20 mouse cellular contexts compared by ENCODE assay signal in the genomic region with DNA sequence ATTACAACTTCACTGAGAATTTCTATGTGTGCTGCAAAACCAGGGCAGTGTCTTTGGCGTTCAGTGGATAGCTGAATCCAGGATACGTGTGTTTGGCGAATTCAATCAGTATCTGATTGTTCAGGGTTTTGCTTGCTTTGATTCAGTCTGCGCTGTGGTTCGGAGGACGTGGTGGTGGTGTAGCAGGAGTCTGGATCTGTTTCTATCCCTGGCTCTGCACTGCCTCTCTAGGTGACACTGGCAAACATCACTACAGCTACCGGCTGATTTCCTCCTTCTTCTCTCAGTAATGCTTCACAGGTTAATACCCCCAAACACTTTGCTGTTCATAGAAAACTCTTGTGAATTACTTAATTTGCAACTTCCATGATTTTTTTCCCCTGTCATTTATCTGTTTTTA. TPM values are rescaled to one million over a fixed set of nuclear protein-coding genes. Genes with fewer than 3 reads are reported as not detected.
A peak's percentile ranks its signal among the peaks of the same experiment; 100 is the strongest.
DNase-seq lines count a peak whose midpoint lies in the region; ATAC-seq and TF ChIP-seq lines count a peak whose summit lies in the region.
"Had no signal": no experiment of that assay in that cellular context is flagged by ENCODE, and none has a peak within 500 bp of the region (broad histone marks: within the 10 kb centered on the region; RNA-seq: fewer than 3 reads in every experiment).

No protein-coding gene starts in this region.

- no peak for TF ChIP-seq POLR2A in olfactory bulb, adult 2 months (IDR thresholded peaks at IDR 0.05; ENCODE audit: insufficient read depth, low read depth, low read length)

- H3K36me3 ChIP-seq in hindbrain, postnatal 0 days (ENCODE audit: insufficient read depth, low read length), result no peaks in the 10 kb centered on the region
- H3K36me3 ChIP-seq: embryonic facial prominence, embryonic 10.5 days; embryonic facial prominence, embryonic 12.5 days; forebrain, embryonic 15.5 days had no signal

- H3K27ac ChIP-seq in layer of hippocampus, adult 2 months, result peak overlapping the region; percentile 28; the same call in 1 of the 2 replicates
- 0 out of 2 replicates have a peak overlapping the region, but pooled peaks have one; percentile 13 for H3K27ac ChIP-seq in olfactory bulb, adult 2 months (ENCODE audit: insufficient read depth, low read depth, low read length)
- H3K27ac ChIP-seq in hindbrain, postnatal 0 days, result no peak overlapping the region
- H3K27ac ChIP-seq: embryonic facial prominence, embryonic 10.5 days; embryonic facial prominence, embryonic 12.5 days; forebrain, embryonic 13.5 days; forebrain, embryonic 15.5 days had no signal

- ATAC-seq in frontal cortex, adult (ENCODE audit: low TSS enrichment), result peak; percentile 53
- ATAC-seq in hindbrain, postnatal 0 days, result no peak
- ATAC-seq: forebrain, embryonic 13.5 days; forebrain, embryonic 15.5 days; forebrain, postnatal 0 days had no signal

- TF ChIP-seq CTCF in layer of hippocampus, adult 2 months (conservative IDR thresholded peaks at IDR 0.05), result peak; percentile 44
- no peak for TF ChIP-seq CTCF in olfactory bulb, adult 2 months (IDR thresholded peaks at IDR 0.05; ENCODE audit: insufficient read depth, low read depth, low read length)
- TF ChIP-seq CTCF in hindbrain, postnatal 0 days (IDR thresholded peaks at IDR 0.05; ENCODE audit: low read depth), result no peak

- no peaks in the 10 kb centered on the region for H3K9me3 ChIP-seq in hindbrain, postnatal 0 days (ENCODE audit: low read length)
- H3K9me3 ChIP-seq: embryonic facial prominence, embryonic 10.5 days; embryonic facial prominence, embryonic 12.5 days; forebrain, embryonic 13.5 days; forebrain, embryonic 15.5 days had no signal

- no peak overlapping the region for H3K4me2 ChIP-seq in hindbrain, postnatal 0 days (ENCODE audit: low read depth, low read length)
- H3K4me2 ChIP-seq: embryonic facial prominence, embryonic 12.5 days; forebrain, embryonic 13.5 days; forebrain, embryonic 15.5 days had no signal

- DNase-seq in frontal cortex, postnatal 25 days (ENCODE audit: low spot score in 2 of 2), result no peak
- peak; percentile 58 for DNase-seq in heart, adult 11 months
- DNase-seq in heart, adult 18-20 months, result no peak
- no peak for DNase-seq in layer of hippocampus, adult 2 months (ENCODE audit: low spot score in 2 of 2)
- no peak for DNase-seq in layer of hippocampus, adult 9-10 months (ENCODE audit: low spot score)
- no peak for DNase-seq in hindbrain, postnatal 0 days (ENCODE audit: low spot score)
- DNase-seq: adrenal gland, adult 2 months; adrenal gland, postnatal 10 days; adrenal gland, postnatal 25 days; cerebellum, adult 11-12 months; cerebellum, adult 8-10 months; cerebellum, postnatal 10 days; forebrain, postnatal 0 days had no signal

- no peak overlapping the region for H3K4me3 ChIP-seq in layer of hippocampus, adult 2 months
- no peak overlapping the region for H3K4me3 ChIP-seq in olfactory bulb, adult 2 months (ENCODE audit: insufficient read depth, low read depth, low read length)
- no peak overlapping the region for H3K4me3 ChIP-seq in hindbrain, postnatal 0 days (ENCODE audit: low read length)
- H3K4me3 ChIP-seq: embryonic facial prominence, embryonic 10.5 days; embryonic facial prominence, embryonic 12.5 days; forebrain, embryonic 13.5 days; forebrain, embryonic 15.5 days had no signal

- no peak overlapping the region for H3K9ac ChIP-seq in hindbrain, postnatal 0 days (replicated peaks; ENCODE audit: low read length)
- H3K9ac ChIP-seq: embryonic facial prominence, embryonic 12.5 days; forebrain, embryonic 13.5 days; forebrain, embryonic 15.5 days; forebrain, postnatal 0 days had no signal

- H3K27me3 ChIP-seq in hindbrain, postnatal 0 days (ENCODE audit: insufficient read depth, low read length), result no peaks in the 10 kb centered on the region
- H3K27me3 ChIP-seq: embryonic facial prominence, embryonic 12.5 days; forebrain, embryonic 13.5 days; forebrain, embryonic 15.5 days had no signal

- H3K4me1 ChIP-seq in olfactory bulb, adult 2 months (ENCODE audit: control insufficient read depth, insufficient read depth, low read length), result peaks cover 15% of the 10 kb centered on the region
- no peaks in the 10 kb centered on the region for H3K4me1 ChIP-seq in hindbrain, postnatal 0 days (ENCODE audit: insufficient read depth, low read length)

- 50% methylated on average over 7 of the region's 7 CpGs for WGBS in olfactory bulb, adult 2 months
- WGBS in hindbrain, postnatal 0 days, result 77% methylated on average over 7 of the region's 7 CpGs

RNA-seq across cellular contexts. Expression of a gene that starts 55.3 kb away (rescaled TPM):
- total RNA-seq in heart, adult 18-20 months (2021), result 10 to 100 TPM; 24.6 to 33.0 TPM
- 100 to 1,000 TPM; 154 to 161 TPM for total RNA-seq in layer of hippocampus, adult 2 months (2021)
- 154 and 905 TPM in 2 replicates for polyA plus RNA-seq in olfactory bulb, adult 2 months (2012; ENCODE audit: insufficient read depth, insufficient read length, low replicate concordance, missing spikeins)
- 68.8 and 73.0 TPM in 2 replicates for total RNA-seq in hindbrain, postnatal 0 days (2014; rRNA removed)
- 30.6 and 31.1 TPM in 2 replicates for polyA plus RNA-seq in hindbrain, postnatal 0 days (2015; fragmentation: Nextera tagmentation; extraction: Ambion mirVana)
- total RNA-seq: MEL had no signal
